Mouse (Mus musculus): ENCODE measurements around the gene Rin1. TPM values are rescaled to one million over a fixed set of nuclear protein-coding genes. Genes with fewer than 3 reads are reported as not detected.
"Not testable (repeated sequence)": the region's sequence is repeated elsewhere in the genome, so short reads cannot be mapped to it uniquely, and the experiment has no call there.

Rin1 gene
- total RNA-seq (2021) (1 to 10 TPM; 3.1 to 9.6 TPM), polyA plus RNA-seq (2012; rRNA removed) (8.8 and 11.6 TPM in 2 replicates)
- long read RNA-seq, full-length matches to known transcripts = 1 of 6 reads
- long read RNA-seq, partial matches to known transcripts = 1 of 6 reads
- long read RNA-seq, other reads (novel, unspliced or antisense) = 4 of 6 reads

- DNase-seq = peak; percentile 80
These were observed at the start of gene Rin1 for GRCm38 (mm10) chr19:5050047-5050905. Rin1 (plus strand) TSS chr19:5050481.

- peak; percentile 83 for DNase-seq
These were observed 48.4 kb upstream of the Rin1 start for GRCm38 (mm10) chr19:5001666-5002406.

GRCm38 (mm10) chr19:5003644-5004043 is 46.6 kb upstream of the Rin1 start:
- not testable (repeated sequence) for DNase-seq

GRCm38 (mm10) chr19:5004925-5005324 is 45.4 kb upstream of the Rin1 start:
- no peak for DNase-seq

- no peak for DNase-seq
These were observed 37.1 kb upstream of the Rin1 start for GRCm38 (mm10) chr19:5013138-5013537.

- DNase-seq = peak; percentile 19
These were observed 35.3 kb upstream of the Rin1 start for GRCm38 (mm10) chr19:5014961-5015398.

GRCm38 (mm10) chr19:5016221-5016742 is 34.0 kb upstream of the Rin1 start:
- no peak for DNase-seq

- peak; percentile 66 for DNase-seq
These were observed 33.5 kb upstream of the Rin1 start for GRCm38 (mm10) chr19:5016782-5017181.

- DNase-seq = no peak
These were observed 32.7 kb upstream of the Rin1 start for GRCm38 (mm10) chr19:5017611-5018010.

GRCm38 (mm10) chr19:5018191-5018590 is 32.1 kb upstream of the Rin1 start:
- no peak for DNase-seq

GRCm38 (mm10) chr19:5021416-5021815 is 28.9 kb upstream of the Rin1 start:
- DNase-seq = no peak

GRCm38 (mm10) chr19:5023621-5024479 is 26.4 kb upstream of the Rin1 start, which contains the start of gene Slc29a2:
Slc29a2 (plus strand) TSS chr19:5023860.
- peak; percentile 97 for DNase-seq

GRCm38 (mm10) chr19:5026111-5026510 is 24.2 kb upstream of the Rin1 start:
- no peak for DNase-seq

GRCm38 (mm10) chr19:5032686-5033085 is 17.6 kb upstream of the Rin1 start:
- no peak for DNase-seq

GRCm38 (mm10) chr19:5036577-5036976 is 13.7 kb upstream of the Rin1 start:
- DNase-seq = no peak

GRCm38 (mm10) chr19:5037678-5038571 is 12.4 kb upstream of the Rin1 start:
- DNase-seq = peak; percentile 82

- DNase-seq = peak; percentile 93
These were observed 11.5 kb upstream of the Rin1 start, which contains the start of the genes B4gat1 and AC124502.3 for GRCm38 (mm10) chr19:5038709-5039156. B4gat1 (plus strand) TSS chr19:5038826. AC124502.3 (plus strand) TSS chr19:5038891.

- no peak for DNase-seq
These were observed 10.8 kb upstream of the Rin1 start for GRCm38 (mm10) chr19:5039301-5040114.

GRCm38 (mm10) chr19:5040862-5041523 is 9.3 kb upstream of the Rin1 start, which contains the start of gene Brms1:
Brms1 (plus strand) TSS chr19:5041354.
- DNase-seq = peak; percentile 94
